Mouse (Mus musculus) hindbrain, embryonic 16.5 days (tissue): ENCODE measurements at regions not wholly inside any gene's neighbourhood (a gene's known extent, or its start where the extent isn't known, plus 50 kb on each side); places are given as distances from the start of the nearest gene placed in this dataset.

Experiments used
- ATAC-seq: fragments of 200-750 bp; cut with Nextera tagmentation; 2 replicates; pipeline ENCODE4 v1.8.0; 2017; ENCODE audit warnings: moderate TSS enrichment, moderate library complexity
- H3K27ac ChIP-seq: fragments of 300-500 bp; sonication (generic); 2 replicates; pipeline ENCODE4 v1.5.1; 2014; ENCODE audit warnings: low read depth, mild to moderate bottlenecking, control low read depth, low read length, moderate library complexity
- H3K27me3 ChIP-seq: fragments of 300-500 bp; sonication (generic); replicated peaks from 2 replicates; pipeline ENCODE4 v1.6.1; 2014; ENCODE audit warnings: low read length; ENCODE audit not compliant: control insufficient read depth, insufficient read depth
- H3K36me3 ChIP-seq: fragments of 300-500 bp; sonication (generic); 2 replicates; pipeline ENCODE4 v1.6.1; 2014; ENCODE audit warnings: mild to moderate bottlenecking, low read length, moderate library complexity, mixed read lengths; ENCODE audit not compliant: control insufficient read depth, insufficient read depth
- H3K4me1 ChIP-seq: fragments of 300-500 bp; sonication (generic); 2 replicates; pipeline ENCODE4 v1.6.1; 2014; ENCODE audit warnings: low read depth, low read length; ENCODE audit not compliant: control insufficient read depth, insufficient read depth
- H3K4me2 ChIP-seq: fragments of 300-500 bp; sonication (generic); 2 replicates; pipeline ENCODE4 v1.6.1; 2014; ENCODE audit warnings: mild to moderate bottlenecking, low read length, control low read depth, moderate library complexity
- H3K4me3 ChIP-seq: fragments of 300-500 bp; sonication (generic); 2 replicates; pipeline ENCODE4 v1.5.1; 2014; ENCODE audit warnings: mild to moderate bottlenecking, low read length, control low read depth, moderate library complexity
- H3K9ac ChIP-seq: fragments of 300-500 bp; sonication (generic); 2 replicates; pipeline ENCODE4 v1.6.1; 2014; ENCODE audit warnings: low read depth, mild to moderate bottlenecking, control low read depth, low read length, moderate library complexity
- H3K9me3 ChIP-seq: fragments of 300-500 bp; sonication (generic); 2 replicates; pipeline ENCODE4 v1.6.1; 2014; ENCODE audit warnings: mild to moderate bottlenecking, low read length, moderate library complexity; ENCODE audit not compliant: control insufficient read depth
- WGBS: fragments of 180-500 bp; shearing (Covaris S2); extraction: QIAGEN DNeasy Blood & Tissue Kit; methylation state at CpG from one replicate; pipeline ENCODE4 v1.1.7; 2014; 5-methylcytosine and 5-hydroxymethylcytosine counted together

GRCm38 (mm10) chr16:24094566-24094965, 105.9 kb upstream of the Bcl6 start:
- no peak overlapping the region for H3K9ac ChIP-seq
- H3K9me3 ChIP-seq, result no peaks in the 10 kb centered on the region
- no peak overlapping the region for H3K4me2 ChIP-seq
- no peak for ATAC-seq
- H3K27ac ChIP-seq, result no peak overlapping the region
- no peaks in the 10 kb centered on the region for H3K27me3 ChIP-seq
- H3K4me1 ChIP-seq, result no peaks in the 10 kb centered on the region
- H3K36me3 ChIP-seq, result no peaks in the 10 kb centered on the region
- 95% methylated on average over 6 of the region's 6 CpGs for WGBS
- H3K4me3 ChIP-seq, result no peak overlapping the region

- ATAC-seq, result no peak
- no peak overlapping the region for H3K4me2 ChIP-seq
- no peak overlapping the region for H3K9ac ChIP-seq
- H3K4me3 ChIP-seq, result no peak overlapping the region
- H3K27ac ChIP-seq, result no peak overlapping the region
- H3K9me3 ChIP-seq, result no peaks in the 10 kb centered on the region
- no peaks in the 10 kb centered on the region for H3K36me3 ChIP-seq
- no peaks in the 10 kb centered on the region for H3K27me3 ChIP-seq
- 90% methylated on average over 8 of the region's 8 CpGs for WGBS
- no peaks in the 10 kb centered on the region for H3K4me1 ChIP-seq
Measured at GRCm38 (mm10) chr16:24093624-24094023, 105.0 kb upstream of the Bcl6 start.

- 81% methylated on average over 5 of the region's 5 CpGs for WGBS
- no peaks in the 10 kb centered on the region for H3K9me3 ChIP-seq
- ATAC-seq, result no peak
- no peaks in the 10 kb centered on the region for H3K36me3 ChIP-seq
- no peak overlapping the region for H3K4me2 ChIP-seq
- H3K4me1 ChIP-seq, result no peaks in the 10 kb centered on the region
- no peak overlapping the region for H3K9ac ChIP-seq
- no peak overlapping the region for H3K27ac ChIP-seq
- no peaks in the 10 kb centered on the region for H3K27me3 ChIP-seq
- H3K4me3 ChIP-seq, result no peak overlapping the region
Measured at GRCm38 (mm10) chr16:24092616-24093525, 104.2 kb upstream of the Bcl6 start.

- Histone ChIP-seq H3K27me3 (no peaks in the 10 kb centered on the region), H3K4me1 (no peaks in the 10 kb centered on the region), H3K4me3 (no peak overlapping the region), H3K9me3 (no peaks in the 10 kb centered on the region), H3K36me3 (no peaks in the 10 kb centered on the region), H3K9ac (no peak overlapping the region), H3K4me2 (no peak overlapping the region), H3K27ac (no peak overlapping the region)
- ATAC-seq, result no peak
- WGBS, result 81% methylated on average over 4 of the region's 4 CpGs
Measured at GRCm38 (mm10) chr16:24092136-24092535, 103.5 kb upstream of the Bcl6 start.

- H3K27me3 ChIP-seq, result no peaks in the 10 kb centered on the region
- no peaks in the 10 kb centered on the region for H3K36me3 ChIP-seq
- no peak overlapping the region for H3K4me3 ChIP-seq
- 87% methylated on average over 4 of the region's 4 CpGs for WGBS
- no peak for ATAC-seq
- no peak overlapping the region for H3K27ac ChIP-seq
- H3K4me1 ChIP-seq, result no peaks in the 10 kb centered on the region
- H3K4me2 ChIP-seq, result no peak overlapping the region
- no peaks in the 10 kb centered on the region for H3K9me3 ChIP-seq
- H3K9ac ChIP-seq, result no peak overlapping the region
Measured at GRCm38 (mm10) chr16:24090981-24091380, 102.3 kb upstream of the Bcl6 start.

- Histone ChIP-seq H3K27me3 (no peaks in the 10 kb centered on the region), H3K27ac (no peak overlapping the region), H3K4me1 (no peaks in the 10 kb centered on the region), H3K4me3 (no peak overlapping the region), H3K9me3 (no peaks in the 10 kb centered on the region), H3K9ac (no peak overlapping the region), H3K36me3 (no peaks in the 10 kb centered on the region), H3K4me2 (no peak overlapping the region)
- 91% methylated on average over 11 of the region's 11 CpGs for WGBS
- ATAC-seq, result no peak
Measured at GRCm38 (mm10) chr16:24089840-24090762, 101.4 kb upstream of the Bcl6 start.

- Histone ChIP-seq H3K27ac (no peak overlapping the region), H3K4me2 (no peak overlapping the region), H3K27me3 (no peaks in the 10 kb centered on the region), H3K9ac (no peak overlapping the region), H3K9me3 (no peaks in the 10 kb centered on the region), H3K4me1 (no peaks in the 10 kb centered on the region), H3K36me3 (no peaks in the 10 kb centered on the region), H3K4me3 (no peak overlapping the region)
- WGBS, result 84% methylated on average over 8 of the region's 8 CpGs
- no peak for ATAC-seq
Measured at GRCm38 (mm10) chr16:24083966-24084365, 95.3 kb upstream of the Bcl6 start.

- Histone ChIP-seq H3K4me3 (no peak overlapping the region), H3K27me3 (no peaks in the 10 kb centered on the region), H3K36me3 (no peaks in the 10 kb centered on the region), H3K4me2 (no peak overlapping the region), H3K9ac (no peak overlapping the region), H3K27ac (no peak overlapping the region), H3K4me1 (no peaks in the 10 kb centered on the region), H3K9me3 (no peaks in the 10 kb centered on the region)
- WGBS, result 95% methylated on average over 5 of the region's 5 CpGs
- ATAC-seq, result no peak
Measured at GRCm38 (mm10) chr16:24080471-24080870, 91.8 kb upstream of the Bcl6 start.

- H3K27me3 ChIP-seq, result no peaks in the 10 kb centered on the region
- H3K4me1 ChIP-seq, result no peaks in the 10 kb centered on the region
- no peak overlapping the region for H3K4me2 ChIP-seq
- no peak overlapping the region for H3K27ac ChIP-seq
- ATAC-seq, result no peak
- no peaks in the 10 kb centered on the region for H3K9me3 ChIP-seq
- no peak overlapping the region for H3K4me3 ChIP-seq
- no peaks in the 10 kb centered on the region for H3K36me3 ChIP-seq
- H3K9ac ChIP-seq, result no peak overlapping the region
- 86% methylated on average over 1 of the region's 1 CpGs for WGBS
Measured at GRCm38 (mm10) chr16:24078622-24079021, 90.0 kb upstream of the Bcl6 start.
